Comparison of ENCODE assay signal across 30 mouse cellular contexts in genomic region chr5:98246826-98247225, GRCm38 (mm10). TPM values are rescaled to one million over a fixed set of nuclear protein-coding genes. Genes with fewer than 3 reads are reported as not detected.
"Had no signal": no experiment of that assay in that cellular context is flagged by ENCODE, and none has a peak within 500 bp of the region (broad histone marks: within the 10 kb centered on the region; RNA-seq: fewer than 3 reads in every experiment).

No protein-coding gene starts in this region.

- H3K4me3 ChIP-seq: heart, embryonic 10.5 days; heart, embryonic 12.5 days; heart, embryonic 13.5 days; heart, embryonic 15.5 days; hindbrain, embryonic 10.5 days; hindbrain, embryonic 12.5 days; hindbrain, embryonic 13.5 days; hindbrain, embryonic 15.5 days; intestine, embryonic 15.5 days; kidney, embryonic 15.5 days; layer of hippocampus, adult 2 months had no signal

- H3K4me2 ChIP-seq: heart, embryonic 11.5 days; heart, embryonic 12.5 days; heart, embryonic 13.5 days; heart, embryonic 15.5 days; hindbrain, embryonic 12.5 days; hindbrain, embryonic 13.5 days; hindbrain, embryonic 14.5 days; hindbrain, embryonic 15.5 days; intestine, embryonic 15.5 days; kidney, embryonic 15.5 days had no signal

- H3K36me3 ChIP-seq: heart, embryonic 10.5 days; heart, embryonic 12.5 days; heart, embryonic 13.5 days; heart, embryonic 15.5 days; hindbrain, embryonic 10.5 days; hindbrain, embryonic 12.5 days; hindbrain, embryonic 13.5 days; hindbrain, embryonic 15.5 days; intestine, embryonic 15.5 days; kidney, embryonic 15.5 days had no signal

- DNase-seq: heart, postnatal 10 days; heart, postnatal 14 days; heart, postnatal 36 days; heart, postnatal 4 days; kidney, adult 11 months; kidney, adult 18-20 months; kidney, adult 2 months; kidney, adult 8-10 months; kidney, adult 9 months; kidney, postnatal 10 days; kidney, postnatal 14 days; kidney, postnatal 25 days; kidney, postnatal 36 days; kidney, postnatal 4 days had no signal

RNA-seq across cellular contexts. Expression of gene Fgf5, which starts 7.2 kb away (rescaled TPM):
- polyA plus RNA-seq: heart, postnatal 0 days; inflammation-experienced regulatory T-cells, adult 6 months; kidney, adult 2 months; kidney, postnatal 0 days had no signal
